Mouse (Mus musculus) cortical plate, adult 2 months (tissue): ENCODE measurements around the gene Prickle4. TPM values are rescaled to one million over a fixed set of nuclear protein-coding genes. Genes with fewer than 3 reads are reported as not detected.
"Not testable (repeated sequence)": the region's sequence is repeated elsewhere in the genome, so short reads cannot be mapped to it uniquely, and the experiment has no call there.

ENCODE experiments used
- H3K27ac ChIP-seq: fragments of 200-500 bp; 2 replicates; pipeline ENCODE4 v1.5.1; 2012; ENCODE audit warnings: low read length, control low read depth, inconsistent platforms; ENCODE audit not compliant: insufficient read depth
- H3K4me1 ChIP-seq: fragments of 200-500 bp; 2 replicates; pipeline ENCODE4 v1.6.1; 2011; ENCODE audit warnings: low read length; ENCODE audit not compliant: control insufficient read depth, insufficient read depth
- H3K4me3 ChIP-seq: fragments of 200-500 bp; 2 replicates; pipeline ENCODE4 v1.5.1; 2011; ENCODE audit warnings: mild to moderate bottlenecking, low read length, control low read depth; ENCODE audit not compliant: insufficient read depth
- CTCF ChIP-seq: fragments of 200-500 bp; IDR thresholded peaks from 2 replicates; pipeline ENCODE4 v1.5.1; 2011; ENCODE audit warnings: mild to moderate bottlenecking, control low read depth, low read length; ENCODE audit not compliant: insufficient read depth; ENCODE audit errors: extremely low read depth
- POLR2A ChIP-seq: fragments of 200-500 bp; IDR thresholded peaks from 2 replicates; pipeline ENCODE4 v1.6.1; 2011; ENCODE audit warnings: mild to moderate bottlenecking, low read length, control low read depth; ENCODE audit not compliant: insufficient read depth; ENCODE audit errors: extremely low read depth
- polyA plus RNA-seq: library from polyadenylated mRNA; depleted of rRNA; stranded (reverse); fragments of >200 nt; gene quantifications from 2 replicates; pipeline ENCODE4 v1.2.3, GENCODE M21; 2012

Prickle4 gene
- polyA plus RNA-seq, 1 experiment: 1.3 TPM

DNA sequence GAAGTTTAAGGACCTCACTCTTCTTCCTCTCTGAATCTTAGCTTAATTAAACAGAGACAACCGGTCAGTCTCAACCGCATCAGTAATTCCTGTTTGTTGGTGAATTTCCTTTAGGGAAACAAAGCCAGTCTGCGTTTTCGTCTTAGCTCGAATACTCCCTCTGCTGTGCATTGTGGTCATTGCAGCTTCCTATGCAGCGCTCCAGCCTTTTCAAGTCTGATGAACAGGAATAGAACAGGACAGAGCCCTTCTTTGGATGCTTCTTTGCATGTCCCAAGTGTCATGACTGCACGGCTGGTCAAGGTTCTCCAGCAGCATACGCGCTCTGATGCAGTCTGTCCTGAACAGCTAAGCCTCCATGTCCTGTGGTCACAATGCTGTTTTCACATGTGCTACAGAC lies 18.0 kb downstream of the Prickle4 start:
- Histone ChIP-seq H3K27ac (no peak overlapping the region), H3K4me3 (no peak overlapping the region), H3K4me1 (peaks cover 4% of the 10 kb centered on the region)
- TF ChIP-seq POLR2A: no peak
- peak; percentile 89 for TF ChIP-seq CTCF

GRCm38 (mm10) chr17:47672311-47673111 lies 22.0 kb downstream of the Prickle4 start:
- H3K4me3 ChIP-seq: peak overlapping the region; percentile 39
- peak overlapping the region; percentile 75 for H3K27ac ChIP-seq
- peaks cover 4% of the 10 kb centered on the region for H3K4me1 ChIP-seq
- no peak for TF ChIP-seq CTCF
- 0 out of 2 replicates have a peak, but pooled peaks have one; percentile 11 for TF ChIP-seq POLR2A

DNA sequence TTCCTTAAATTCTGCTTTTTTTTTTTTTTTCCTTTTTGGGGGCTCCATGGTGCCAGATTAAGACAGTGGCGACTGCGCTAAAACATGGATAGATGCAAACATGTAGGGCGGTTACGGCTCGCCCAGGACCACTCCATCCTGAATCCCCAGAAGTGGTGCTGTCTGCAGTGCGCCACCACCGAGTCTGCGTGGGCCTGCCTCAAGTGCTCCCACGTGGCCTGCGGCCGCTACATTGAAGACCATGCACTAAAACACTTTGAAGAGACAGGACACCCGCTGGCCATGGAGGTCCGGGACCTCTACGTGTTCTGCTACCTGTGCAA lies 22.6 kb downstream of the Prickle4 start:
- H3K4me3 ChIP-seq: peak overlapping the region; percentile 39
- no peak overlapping the region for H3K27ac ChIP-seq
- H3K4me1 ChIP-seq: peaks cover 4% of the 10 kb centered on the region
- no peak for TF ChIP-seq CTCF
- TF ChIP-seq POLR2A: no peak

DNA sequence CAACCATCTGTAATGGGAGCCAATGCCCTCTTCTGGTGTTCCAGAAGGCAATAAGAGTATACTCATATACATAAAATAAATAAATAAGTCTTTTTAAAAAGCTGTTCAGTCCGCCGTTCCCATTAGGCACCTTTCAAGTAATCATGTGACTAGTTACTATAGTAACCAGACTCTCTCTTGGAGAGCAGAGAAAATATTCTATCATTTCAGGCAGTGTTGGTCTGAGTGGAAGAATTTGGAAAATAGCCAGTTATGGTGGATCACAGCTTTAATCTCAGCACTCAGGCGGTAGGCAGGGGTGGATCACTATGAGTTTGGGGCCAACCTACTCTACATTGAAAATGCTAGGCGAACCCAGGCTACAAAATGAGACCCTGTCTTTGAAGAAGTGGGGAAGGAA lies 25.4 kb downstream of the Prickle4 start:
- Histone ChIP-seq H3K4me1 (peaks cover 4% of the 10 kb centered on the region), H3K4me3 (no peak overlapping the region), H3K27ac (no peak overlapping the region)
- TF ChIP-seq CTCF: no peak
- TF ChIP-seq POLR2A: no peak

GRCm38 (mm10) chr17:47664474-47664873 lies 30.1 kb downstream of the Prickle4 start:
- no peak overlapping the region for H3K27ac ChIP-seq
- H3K4me3 ChIP-seq: no peak overlapping the region
- H3K4me1 ChIP-seq: no peaks in the 10 kb centered on the region
- no peak for TF ChIP-seq CTCF

DNA sequence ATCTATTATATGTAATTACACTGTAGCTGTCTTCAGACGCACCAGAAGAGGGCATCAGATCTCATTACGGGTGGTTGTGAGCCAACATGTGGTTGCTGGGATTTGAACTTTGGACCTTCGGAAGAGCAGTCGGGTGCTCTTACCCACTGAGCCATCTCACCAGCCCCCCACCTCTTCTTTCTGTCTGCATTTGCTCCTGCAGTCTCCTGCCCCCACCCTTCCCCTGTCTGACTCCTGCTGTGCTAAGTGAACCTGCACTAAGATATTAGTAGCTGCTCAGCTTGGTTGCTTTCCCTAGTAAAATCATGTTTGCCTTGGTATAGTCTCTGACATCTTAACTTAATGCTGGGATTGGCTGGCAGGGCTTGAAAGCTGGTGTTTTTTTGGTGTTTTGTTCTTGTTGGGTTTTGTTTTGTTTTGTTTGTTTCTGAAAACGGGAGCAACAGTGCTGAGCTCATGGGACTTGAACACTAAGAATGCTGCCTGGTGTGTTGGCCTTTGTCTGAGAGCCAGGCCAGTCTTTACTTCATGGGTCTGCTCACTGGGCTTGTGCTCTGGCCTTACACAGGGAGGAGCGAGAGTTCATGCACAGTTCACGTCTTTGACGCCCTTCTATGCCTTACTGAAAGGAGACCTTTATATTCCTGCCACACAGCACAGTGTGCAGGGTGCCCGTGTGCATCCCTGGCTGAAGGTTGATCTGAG lies 31.4 kb downstream of the Prickle4 start:
- no peak overlapping the region for H3K4me3 ChIP-seq
- TF ChIP-seq CTCF: no peak
- TF ChIP-seq POLR2A: no peak
- H3K27ac ChIP-seq: no peak overlapping the region
- no peaks in the 10 kb centered on the region for H3K4me1 ChIP-seq

DNA sequence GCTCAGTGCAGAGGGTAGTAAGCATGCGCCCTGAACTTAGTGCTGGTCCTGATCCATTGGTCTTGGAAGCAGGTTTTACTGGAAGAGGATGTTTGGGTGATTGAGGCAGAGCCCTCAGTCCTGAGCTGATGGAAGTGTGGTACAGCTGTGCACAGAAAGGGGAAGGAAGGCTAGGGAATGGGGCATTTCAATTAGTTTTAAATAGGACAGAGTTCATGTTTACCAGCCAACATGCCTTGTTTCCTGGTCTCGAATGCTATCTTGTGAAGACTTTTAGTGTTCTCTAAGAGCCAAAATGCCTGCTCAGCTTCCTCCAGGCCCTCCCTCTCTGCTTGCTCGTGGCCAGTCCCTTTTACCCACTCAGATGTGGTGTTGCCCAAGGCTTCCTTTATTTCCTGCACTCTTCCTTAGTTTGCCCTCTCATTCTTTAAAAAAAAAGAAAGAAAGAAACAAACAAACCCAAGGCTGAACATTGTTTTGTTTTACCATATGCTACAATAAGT lies 35.7 kb downstream of the Prickle4 start:
- H3K4me3 ChIP-seq: no peak overlapping the region
- TF ChIP-seq POLR2A (no peak), CTCF (no peak)

DNA sequence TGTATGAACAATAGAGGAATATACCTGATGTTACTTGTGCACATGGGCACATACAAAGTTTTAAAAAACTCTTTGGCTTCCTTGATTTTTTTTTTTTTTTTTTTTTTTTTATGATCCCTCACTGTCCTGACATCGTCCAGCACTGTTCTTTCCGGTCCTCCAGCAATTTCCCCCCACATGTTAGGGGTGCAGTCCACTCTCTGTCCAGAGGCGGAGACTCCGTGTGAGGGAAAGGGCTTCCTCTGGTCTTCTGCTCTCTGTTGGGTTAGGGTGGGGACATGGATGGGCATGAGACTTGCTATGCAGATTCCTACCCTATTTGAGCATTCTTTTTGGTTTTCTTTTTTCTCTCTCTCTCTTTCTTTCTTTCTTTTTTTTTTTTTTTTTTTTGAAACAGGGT lies 36.6 kb downstream of the Prickle4 start:
- no peaks in the 10 kb centered on the region for H3K4me1 ChIP-seq
- H3K27ac ChIP-seq: no peak overlapping the region
- no peak for TF ChIP-seq POLR2A
- TF ChIP-seq CTCF: no peak
- H3K4me3 ChIP-seq: no peak overlapping the region

More for the DNA sequence above, 35.7 kb downstream of the Prickle4 start:
- Histone ChIP-seq H3K4me1 (no peaks in the 10 kb centered on the region), H3K27ac (no peak overlapping the region)

DNA sequence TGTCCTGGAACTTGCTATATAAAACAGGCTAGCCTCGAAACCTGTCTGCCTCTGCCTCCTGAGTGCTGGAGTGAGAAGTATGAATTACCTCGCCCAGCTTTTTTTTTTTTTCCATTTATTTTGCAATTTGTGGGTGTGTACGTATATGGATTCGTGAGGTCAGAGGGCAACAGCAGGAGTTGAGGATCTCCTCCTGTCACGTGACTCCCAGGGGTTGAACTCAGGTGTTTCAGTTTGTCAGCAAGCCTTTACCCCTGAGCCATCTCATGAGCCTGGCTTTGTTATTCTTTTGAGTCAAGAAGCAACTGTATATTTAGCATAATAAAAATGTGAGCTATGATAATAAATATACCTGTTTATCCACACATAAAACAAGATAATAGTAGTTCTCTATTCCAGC lies 38.8 kb downstream of the Prickle4 start:
- no peaks in the 10 kb centered on the region for H3K4me1 ChIP-seq
- H3K27ac ChIP-seq: no peak overlapping the region
- no peak overlapping the region for H3K4me3 ChIP-seq
- TF ChIP-seq POLR2A: no peak
- no peak for TF ChIP-seq CTCF

DNA sequence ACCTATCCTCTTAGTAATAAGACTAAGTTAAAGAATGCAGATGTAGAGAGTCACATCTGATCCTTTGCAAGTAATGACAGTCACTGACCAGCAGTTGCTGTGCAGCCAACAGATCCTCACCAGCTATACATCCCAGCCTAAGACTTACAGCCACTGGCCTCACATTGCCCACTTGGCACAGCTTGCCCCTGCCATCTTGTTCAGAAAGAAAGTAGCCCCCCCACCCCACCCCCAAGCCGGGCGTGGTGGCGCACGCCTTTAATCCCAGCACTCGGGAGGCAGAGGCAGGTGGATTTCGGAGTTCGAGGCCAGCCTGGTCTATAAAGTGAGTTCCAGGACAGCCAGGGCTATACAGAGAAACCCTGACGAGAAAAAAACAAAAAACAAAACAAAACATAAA lies 40.2 kb downstream of the Prickle4 start:
- not testable (repeated sequence) for H3K4me3 ChIP-seq, H3K27ac ChIP-seq, H3K4me1 ChIP-seq
